Mouse (Mus musculus): ENCODE measurements at regions not wholly inside any gene's neighbourhood (a gene's known extent, or its start where the extent isn't known, plus 50 kb on each side); places are given as distances from the start of the nearest gene placed in this dataset.

GRCm38 (mm10) chr5:119321368-119322144 lies 348.9 kb upstream of the Tbx3 start:
- H3K9me3 ChIP-seq: no peaks in the 10 kb centered on the region
- H3K36me3 ChIP-seq: no peaks in the 10 kb centered on the region
- peaks cover 28% of the 10 kb centered on the region for H3K4me1 ChIP-seq (replicated peaks)
- no peak overlapping the region for H3K27ac ChIP-seq
- H3K27me3 ChIP-seq (ENCODE audit: insufficient read depth, poor library complexity, severe bottlenecking): peaks cover 9% of the 10 kb centered on the region
- 79% methylated on average over 10 of the region's 10 CpGs for WGBS
- no peak for DNase-seq (ENCODE audit: low spot score)
- no peak overlapping the region for H3K4me3 ChIP-seq

DNA sequence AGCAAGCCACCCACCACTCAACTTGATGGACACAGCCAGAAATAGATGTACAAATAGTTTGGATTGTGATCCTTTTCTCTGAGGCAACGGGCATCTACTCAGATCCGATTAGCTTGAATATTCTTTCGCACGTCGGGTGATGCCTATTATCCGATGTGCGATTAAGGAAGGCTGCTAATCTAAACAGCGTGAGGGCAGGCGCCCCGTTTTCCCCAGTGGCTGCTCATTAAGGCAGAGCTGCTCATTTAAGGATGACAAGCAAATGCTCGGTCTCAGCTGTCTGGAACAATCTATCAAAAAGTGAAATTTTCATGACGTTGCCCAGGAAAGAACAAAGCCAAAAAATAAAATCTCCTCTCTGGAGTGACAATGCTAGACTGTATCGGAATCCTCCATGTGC lies 348.1 kb upstream of the Tbx3 start:
- Histone ChIP-seq H3K4me3 (no peak overlapping the region), H3K36me3 (no peaks in the 10 kb centered on the region), H3K27me3 (ENCODE audit: insufficient read depth, poor library complexity, severe bottlenecking) (peaks cover 9% of the 10 kb centered on the region), H3K27ac (no peak overlapping the region), H3K9me3 (no peaks in the 10 kb centered on the region), H3K4me1 (replicated peaks) (peaks cover 28% of the 10 kb centered on the region)
- WGBS: 53% methylated on average over 13 of the region's 13 CpGs
- DNase-seq (ENCODE audit: low spot score): no peak

DNA sequence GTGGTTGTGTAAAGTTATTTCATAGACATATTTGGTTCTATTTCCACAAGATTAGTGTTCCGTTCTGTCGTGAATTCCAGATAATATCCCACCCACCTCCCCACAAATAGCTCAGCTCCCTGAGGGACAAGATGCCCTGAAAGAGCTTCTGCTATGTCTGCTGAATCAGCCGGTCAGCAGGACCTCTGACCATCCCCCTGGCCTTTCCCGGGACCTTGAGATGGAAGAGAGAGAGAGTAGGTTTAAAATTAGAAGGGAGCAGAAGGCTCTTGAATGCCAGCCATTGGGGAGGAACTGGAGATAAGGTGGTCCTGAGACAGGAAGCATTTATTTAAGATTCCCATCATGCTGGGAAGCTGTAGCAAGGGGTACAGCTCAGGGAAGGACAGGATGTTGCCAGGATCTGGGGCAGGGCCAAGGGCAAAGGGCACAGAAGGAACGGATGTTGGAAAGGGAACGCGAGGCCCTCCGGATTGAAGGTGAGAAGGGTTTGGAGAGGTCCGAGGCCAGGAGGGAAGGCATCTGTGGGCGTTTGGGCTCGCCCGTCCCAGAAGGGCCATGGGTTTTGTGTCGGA lies 344.7 kb upstream of the Tbx3 start:
- no peak for DNase-seq (ENCODE audit: low spot score)
- no peaks in the 10 kb centered on the region for H3K9me3 ChIP-seq
- H3K27me3 ChIP-seq (ENCODE audit: insufficient read depth, poor library complexity, severe bottlenecking): peaks cover 19% of the 10 kb centered on the region
- H3K4me3 ChIP-seq: no peak overlapping the region
- no peak overlapping the region for H3K27ac ChIP-seq
- no peaks in the 10 kb centered on the region for H3K36me3 ChIP-seq
- WGBS: 70% methylated on average over 13 of the region's 13 CpGs
- peaks cover 28% of the 10 kb centered on the region for H3K4me1 ChIP-seq (replicated peaks)

DNA sequence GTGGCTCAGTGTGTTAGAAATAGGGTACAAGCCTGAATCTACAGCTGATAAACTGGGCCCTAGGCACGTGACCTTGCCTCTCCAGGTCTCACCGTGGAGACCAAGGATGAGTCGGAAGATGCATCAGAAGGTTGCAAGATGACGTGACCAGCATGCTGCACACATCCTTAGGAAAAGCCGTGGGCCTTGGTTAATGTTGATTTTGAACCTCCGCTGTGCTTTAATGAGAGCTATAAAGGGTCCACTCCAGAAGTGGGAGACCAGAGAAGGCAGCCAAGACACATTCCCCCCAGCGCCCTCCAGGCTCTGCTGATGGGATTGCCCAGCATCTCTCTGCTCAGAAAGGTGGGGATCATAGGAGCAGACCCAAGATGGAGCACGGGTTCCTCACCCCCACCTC lies 343.6 kb upstream of the Tbx3 start:
- H3K4me3 ChIP-seq: no peak overlapping the region
- WGBS: 89% methylated on average over 8 of the region's 8 CpGs
- peaks cover 24% of the 10 kb centered on the region for H3K27me3 ChIP-seq (ENCODE audit: insufficient read depth, poor library complexity, severe bottlenecking)
- DNase-seq (ENCODE audit: low spot score): no peak
- H3K27ac ChIP-seq: no peak overlapping the region
- H3K4me1 ChIP-seq (replicated peaks): peaks cover 21% of the 10 kb centered on the region
- no peaks in the 10 kb centered on the region for H3K9me3 ChIP-seq
- H3K36me3 ChIP-seq: no peaks in the 10 kb centered on the region

GRCm38 (mm10) chr5:119328971-119329370 lies 341.5 kb upstream of the Tbx3 start:
- 91% methylated on average over 7 of the region's 7 CpGs for WGBS
- H3K4me3 ChIP-seq: no peak overlapping the region
- H3K4me1 ChIP-seq (replicated peaks): peaks cover 13% of the 10 kb centered on the region; the same call in 1 of the 2 replicates
- H3K36me3 ChIP-seq: no peaks in the 10 kb centered on the region
- H3K9me3 ChIP-seq: no peaks in the 10 kb centered on the region
- H3K27ac ChIP-seq: no peak overlapping the region
- no peak for DNase-seq (ENCODE audit: low spot score)
- H3K27me3 ChIP-seq (ENCODE audit: insufficient read depth, poor library complexity, severe bottlenecking): peaks cover 25% of the 10 kb centered on the region

- Histone ChIP-seq H3K27ac (no peak overlapping the region), H3K36me3 (no peaks in the 10 kb centered on the region), H3K27me3 (ENCODE audit: insufficient read depth, poor library complexity, severe bottlenecking) (peaks cover 21% of the 10 kb centered on the region), H3K4me3 (no peak overlapping the region), H3K4me1 (replicated peaks) (peaks cover 9% of the 10 kb centered on the region; the same call in 1 of the 2 replicates), H3K9me3 (no peaks in the 10 kb centered on the region)
- no peak for DNase-seq (ENCODE audit: low spot score)
- WGBS: 90% methylated on average over 10 of the region's 10 CpGs
Observed at GRCm38 (mm10) chr5:119329371-119329770, 341.1 kb upstream of the Tbx3 start.

DNA sequence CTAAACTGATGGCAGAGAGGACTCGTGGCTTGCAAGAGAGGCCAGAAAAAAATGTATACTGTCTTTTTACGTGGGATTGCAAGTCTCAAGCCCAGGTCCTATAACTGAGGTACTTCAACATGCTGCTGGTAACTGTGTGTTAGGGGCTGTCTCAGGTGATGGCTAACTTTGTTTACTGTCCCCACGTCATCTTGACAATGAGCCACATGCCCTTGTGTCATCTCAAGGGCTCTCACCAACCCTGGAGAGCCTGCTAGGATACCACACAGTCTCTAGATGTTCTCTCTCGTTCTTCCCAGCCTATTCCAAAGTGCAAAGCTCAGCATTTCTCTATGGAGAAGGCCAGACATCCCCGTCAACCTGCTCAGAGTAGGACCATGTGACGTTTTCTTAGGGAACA lies 340.6 kb upstream of the Tbx3 start:
- Histone ChIP-seq H3K27ac (no peak overlapping the region), H3K4me3 (no peak overlapping the region), H3K9me3 (no peaks in the 10 kb centered on the region), H3K36me3 (no peaks in the 10 kb centered on the region), H3K27me3 (ENCODE audit: insufficient read depth, poor library complexity, severe bottlenecking) (peaks cover 17% of the 10 kb centered on the region), H3K4me1 (replicated peaks) (0 out of 2 replicates have a peak, but pooled peaks cover 8% of the 10 kb centered on the region)
- no peak for DNase-seq (ENCODE audit: low spot score)
- WGBS: 81% methylated on average over 6 of the region's 6 CpGs

DNA sequence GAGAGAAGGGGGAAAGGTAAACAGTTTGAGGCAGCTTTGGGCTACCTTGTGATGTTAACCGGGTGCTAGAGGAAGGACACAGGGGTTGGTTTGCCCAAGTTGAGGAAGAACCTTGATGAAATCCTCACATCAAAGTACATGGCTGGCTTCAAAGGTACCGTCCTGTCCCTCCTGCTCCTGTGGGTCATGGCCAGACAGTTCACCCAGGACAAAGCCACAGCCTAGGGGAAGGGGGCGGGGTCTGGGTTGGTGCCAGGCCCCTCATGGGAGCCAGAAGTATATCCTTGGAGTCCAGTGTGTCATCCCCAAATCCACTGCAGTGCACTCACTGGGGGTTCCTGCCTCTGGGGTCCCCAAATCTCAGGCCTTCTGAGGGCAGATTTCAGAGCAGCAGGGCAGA lies 339.0 kb upstream of the Tbx3 start:
- 69% methylated on average over 3 of the region's 3 CpGs for WGBS
- H3K4me1 ChIP-seq (replicated peaks): no peaks in the 10 kb centered on the region
- H3K9me3 ChIP-seq: no peaks in the 10 kb centered on the region
- no peak for DNase-seq (ENCODE audit: low spot score)
- H3K27ac ChIP-seq: no peak overlapping the region
- no peaks in the 10 kb centered on the region for H3K36me3 ChIP-seq
- no peak overlapping the region for H3K4me3 ChIP-seq
- peaks cover 26% of the 10 kb centered on the region for H3K27me3 ChIP-seq (ENCODE audit: insufficient read depth, poor library complexity, severe bottlenecking)

DNA sequence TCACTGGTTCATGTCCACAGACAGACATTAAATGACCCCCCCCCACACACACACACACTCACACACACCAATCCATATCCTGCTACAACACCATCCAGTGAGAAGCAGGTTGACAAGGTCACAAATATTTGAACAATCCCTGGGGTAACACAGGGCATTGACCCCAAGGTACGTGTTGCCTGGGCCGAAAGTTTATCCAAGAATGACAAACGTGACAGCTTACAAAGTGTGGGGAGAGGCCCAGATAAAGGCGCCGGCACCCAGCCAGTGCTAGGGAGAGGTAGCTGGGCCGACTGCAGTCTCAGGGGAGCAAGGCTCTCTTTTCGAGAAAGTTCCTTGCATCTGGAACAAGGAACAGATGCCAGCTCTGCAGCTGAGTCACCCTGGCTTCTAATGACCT lies 337.8 kb upstream of the Tbx3 start:
- DNase-seq (ENCODE audit: low spot score): no peak
- Histone ChIP-seq H3K27ac (no peak overlapping the region), H3K36me3 (no peaks in the 10 kb centered on the region), H3K4me1 (replicated peaks) (no peaks in the 10 kb centered on the region), H3K27me3 (ENCODE audit: insufficient read depth, poor library complexity, severe bottlenecking) (peaks cover 27% of the 10 kb centered on the region), H3K9me3 (no peaks in the 10 kb centered on the region), H3K4me3 (no peak overlapping the region)
- 69% methylated on average over 7 of the region's 7 CpGs for WGBS

GRCm38 (mm10) chr5:119335211-119335610 lies 335.3 kb upstream of the Tbx3 start:
- no peaks in the 10 kb centered on the region for H3K4me1 ChIP-seq (replicated peaks)
- no peak overlapping the region for H3K4me3 ChIP-seq
- no peak overlapping the region for H3K27ac ChIP-seq
- H3K27me3 ChIP-seq (ENCODE audit: insufficient read depth, poor library complexity, severe bottlenecking): peaks cover 17% of the 10 kb centered on the region
- WGBS: 94% methylated on average over 2 of the region's 2 CpGs
- H3K36me3 ChIP-seq: no peaks in the 10 kb centered on the region
- DNase-seq (ENCODE audit: low spot score): no peak
- H3K9me3 ChIP-seq: no peaks in the 10 kb centered on the region

- DNase-seq (ENCODE audit: low spot score): no peak
- Histone ChIP-seq H3K36me3 (no peaks in the 10 kb centered on the region), H3K4me3 (no peak overlapping the region), H3K27ac (no peak overlapping the region), H3K27me3 (ENCODE audit: insufficient read depth, poor library complexity, severe bottlenecking) (peaks cover 17% of the 10 kb centered on the region), H3K9me3 (no peaks in the 10 kb centered on the region), H3K4me1 (replicated peaks) (no peaks in the 10 kb centered on the region)
- 84% methylated on average over 6 of the region's 6 CpGs for WGBS
Observed at GRCm38 (mm10) chr5:119335979-119336378, 334.5 kb upstream of the Tbx3 start.

DNA sequence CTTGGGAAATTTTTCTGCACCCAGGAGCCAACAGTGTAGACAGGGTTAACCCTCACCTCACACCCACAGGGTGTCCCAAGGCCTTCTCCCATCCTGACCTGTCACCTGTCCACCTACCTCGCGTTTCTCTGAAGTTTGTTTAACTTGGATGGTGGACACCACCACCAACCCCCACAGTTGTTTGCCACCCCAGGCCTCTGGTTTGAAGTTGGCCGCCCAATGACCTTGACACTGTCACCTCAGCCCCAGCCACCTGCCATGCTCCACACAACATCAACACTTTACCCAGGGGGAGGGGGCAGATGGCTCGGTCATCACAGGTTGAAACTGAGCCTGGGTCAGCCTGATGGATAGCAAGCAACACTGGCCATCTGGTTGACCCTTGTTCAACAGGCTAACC lies 332.7 kb upstream of the Tbx3 start:
- H3K9me3 ChIP-seq: no peaks in the 10 kb centered on the region
- H3K27ac ChIP-seq: no peak overlapping the region
- WGBS: 91% methylated on average over 4 of the region's 4 CpGs

DNA sequence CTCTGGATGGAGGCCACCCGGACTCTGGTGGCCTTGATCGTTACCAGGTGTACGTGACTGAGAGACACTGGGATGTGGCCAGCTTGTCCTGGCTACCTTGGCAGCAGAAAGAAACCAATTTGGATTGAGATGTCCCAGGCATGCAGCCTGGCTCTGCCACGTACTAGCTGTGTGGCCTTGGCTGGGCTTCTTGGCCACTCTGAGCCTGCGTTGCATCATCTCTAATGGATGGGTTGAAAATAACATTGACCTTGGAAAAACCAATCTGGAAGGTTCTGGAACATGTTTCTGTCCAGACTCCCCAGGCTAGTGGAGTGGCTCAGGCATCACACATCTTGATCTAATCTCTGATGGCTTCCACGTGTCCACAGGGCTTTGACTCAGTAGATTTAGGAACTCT lies 331.8 kb upstream of the Tbx3 start:
- no peaks in the 10 kb centered on the region for H3K9me3 ChIP-seq
- 94% methylated on average over 6 of the region's 6 CpGs for WGBS
- H3K27ac ChIP-seq: no peak overlapping the region
- no peak overlapping the region for H3K4me3 ChIP-seq
- peaks cover 10% of the 10 kb centered on the region for H3K27me3 ChIP-seq (ENCODE audit: insufficient read depth, poor library complexity, severe bottlenecking)
- no peaks in the 10 kb centered on the region for H3K4me1 ChIP-seq (replicated peaks)
- no peak for DNase-seq (ENCODE audit: low spot score)
- no peaks in the 10 kb centered on the region for H3K36me3 ChIP-seq

More for the DNA sequence above, 332.7 kb upstream of the Tbx3 start:
- Histone ChIP-seq H3K4me3 (no peak overlapping the region), H3K4me1 (replicated peaks) (no peaks in the 10 kb centered on the region), H3K27me3 (ENCODE audit: insufficient read depth, poor library complexity, severe bottlenecking) (peaks cover 10% of the 10 kb centered on the region), H3K36me3 (no peaks in the 10 kb centered on the region)
- no peak for DNase-seq (ENCODE audit: low spot score)

Measured in hindbrain, embryonic 10.5 days (tissue).